Mouse (Mus musculus) small intestine, adult 2 months (tissue): ENCODE measurements at regions not wholly inside any gene's neighbourhood (a gene's known extent, or its start where the extent isn't known, plus 50 kb on each side); places are given as distances from the start of the nearest gene placed in this dataset.

Experiments used
- CTCF ChIP-seq: fragments of 200-500 bp; IDR thresholded peaks from 2 replicates; pipeline ENCODE4 v1.5.1; 2012; ENCODE audit warnings: low read depth, mild to moderate bottlenecking, control low read depth, inconsistent platforms, low read length, moderate library complexity, mixed read lengths; ENCODE audit not compliant: insufficient replicate concordance, insufficient read length; ENCODE audit errors: extremely low read depth
- POLR2A ChIP-seq: fragments of 200-500 bp; IDR thresholded peaks from 2 replicates; pipeline ENCODE4 v1.6.1; 2012; ENCODE audit warnings: low read depth, mild to moderate bottlenecking, control low read depth, inconsistent platforms, low read length, moderate library complexity

DNA sequence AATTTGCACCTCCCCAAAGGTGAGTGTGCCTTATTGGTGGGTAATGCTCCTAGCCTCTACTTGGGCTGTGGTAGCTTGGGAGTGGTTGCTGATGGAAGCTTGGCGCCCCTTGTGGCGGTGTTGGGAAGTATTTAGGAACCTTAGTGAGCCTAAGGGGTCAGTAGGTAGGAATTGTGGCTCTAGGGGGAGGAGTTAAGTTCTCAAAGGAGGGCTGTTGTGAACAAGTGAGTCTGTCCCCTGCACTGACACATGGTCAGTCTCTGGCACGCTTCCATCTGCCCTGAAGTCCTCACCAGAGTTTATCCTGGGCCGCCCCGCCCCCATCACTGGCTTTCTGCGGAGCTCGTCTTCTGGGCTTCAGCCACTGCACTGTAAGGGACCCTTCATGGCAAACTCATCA is 364.9 kb downstream of the Agtpbp1 start:
- peak; percentile 57; the same call in 1 of the 2 replicates for TF ChIP-seq CTCF
- no peak for TF ChIP-seq POLR2A
